Mouse (Mus musculus) retina, adult 2 months (tissue): ENCODE measurements around the gene Ccser1.

Experiments used
- DNase-seq: peaks from one replicate; pipeline ENCODE4 v3.0.0-alpha.2; 2012; ENCODE audit warnings: low read depth, low spot score

Ccser1 gene

DNA sequence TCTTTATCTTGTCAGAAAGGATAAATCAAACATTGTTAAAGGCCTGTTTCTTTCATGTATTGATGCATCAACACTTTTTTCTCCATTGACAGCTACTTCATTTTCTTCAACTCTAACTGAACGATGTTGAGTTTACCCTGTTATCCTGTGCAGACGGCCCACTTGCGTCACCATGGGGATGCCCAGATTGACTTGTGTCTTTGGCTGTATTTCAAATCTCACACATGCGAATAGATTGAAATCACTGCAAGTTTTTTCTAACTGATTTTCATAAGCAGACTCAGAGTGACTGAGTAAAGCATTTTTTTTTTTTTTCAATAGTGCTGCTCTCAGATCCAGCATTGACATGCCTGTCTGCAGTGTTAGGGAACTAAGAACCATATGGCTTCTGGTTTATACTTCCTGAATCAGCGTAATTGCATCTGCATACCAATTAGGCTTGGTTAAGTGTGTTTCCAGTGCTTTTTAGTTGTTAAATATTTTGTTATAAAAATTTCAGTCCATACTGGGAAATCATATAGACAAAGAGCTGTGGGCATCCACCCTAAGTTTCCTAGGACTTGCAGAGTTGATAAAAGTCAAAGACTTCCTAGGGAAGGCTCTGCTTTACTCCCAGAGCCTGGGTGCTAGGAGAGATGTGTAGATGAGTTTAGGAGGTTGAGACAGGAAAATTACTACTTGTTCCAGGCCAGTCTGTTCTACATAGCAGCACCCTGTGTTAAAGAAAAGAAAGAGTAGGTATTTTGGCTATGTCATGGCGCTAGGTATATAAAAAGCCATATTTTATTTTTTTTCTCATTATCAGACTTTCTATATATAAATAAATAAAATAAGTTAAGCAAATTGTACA, 116.3 kb downstream of the Ccser1 start:
- DNase-seq: no peak

- DNase-seq: no peak
Observed at GRCm38 (mm10) chr6:61300441-61300840, 120.3 kb downstream of the Ccser1 start.

- no peak for DNase-seq
Observed at GRCm38 (mm10) chr6:61300975-61301374, 120.9 kb downstream of the Ccser1 start.

DNA sequence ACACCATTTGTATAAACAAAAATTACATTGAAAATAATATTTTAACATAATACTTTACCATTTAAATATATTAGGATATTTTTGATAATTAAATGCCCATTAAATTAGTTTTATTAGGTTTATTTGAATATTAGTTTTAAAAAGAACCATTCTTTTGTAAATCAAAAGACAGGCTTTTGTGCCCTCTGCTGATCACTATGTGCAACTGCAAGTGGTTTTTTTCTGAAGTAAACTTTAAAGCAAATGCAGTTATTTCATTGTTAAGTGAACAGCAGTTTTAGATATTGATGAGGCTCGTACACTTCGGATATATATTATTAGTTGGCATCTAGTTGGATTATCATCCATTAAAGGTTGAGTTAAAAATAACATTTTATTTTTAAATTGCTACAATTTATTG, 121.5 kb downstream of the Ccser1 start:
- DNase-seq: no peak

- DNase-seq: no peak
Observed at GRCm38 (mm10) chr6:61311324-61312091, 131.4 kb downstream of the Ccser1 start.

DNA sequence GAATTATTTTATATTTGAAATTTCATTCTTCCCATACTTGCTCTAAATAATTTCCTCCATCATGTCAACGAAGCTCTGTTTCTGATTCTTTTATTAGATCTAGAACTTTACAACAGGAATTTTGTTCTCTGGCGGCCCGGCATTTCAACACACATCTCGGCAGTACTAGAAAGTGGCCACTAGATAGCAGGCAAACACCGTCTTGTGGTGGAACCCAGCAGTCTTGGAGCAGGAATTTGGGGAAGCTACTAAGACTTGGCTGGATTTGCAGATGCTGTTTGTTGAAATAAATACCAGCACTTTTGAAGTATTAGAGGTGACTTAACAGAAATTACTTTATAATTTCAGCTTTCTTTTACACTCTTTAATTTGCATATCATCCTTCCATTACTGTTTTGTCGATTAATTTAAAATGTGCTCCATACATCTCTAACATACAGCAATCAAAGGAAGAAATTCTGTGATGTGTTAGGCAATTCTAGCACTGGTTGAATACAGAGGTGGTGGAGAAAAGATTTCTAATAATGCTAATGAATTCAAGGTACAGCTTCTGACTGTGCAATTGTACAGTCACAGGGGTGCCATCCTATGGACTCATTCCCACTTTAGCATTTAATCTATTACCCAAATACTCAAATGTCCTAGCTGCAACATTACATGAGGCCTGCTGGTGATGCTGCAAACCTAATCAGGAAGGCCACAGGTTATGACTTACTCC, 135.9 kb downstream of the Ccser1 start:
- peak; percentile 15 for DNase-seq

- no peak for DNase-seq
Observed at GRCm38 (mm10) chr6:61320842-61321241, 140.7 kb downstream of the Ccser1 start.

GRCm38 (mm10) chr6:61322328-61322727, 142.2 kb downstream of the Ccser1 start:
- DNase-seq: no peak

DNA sequence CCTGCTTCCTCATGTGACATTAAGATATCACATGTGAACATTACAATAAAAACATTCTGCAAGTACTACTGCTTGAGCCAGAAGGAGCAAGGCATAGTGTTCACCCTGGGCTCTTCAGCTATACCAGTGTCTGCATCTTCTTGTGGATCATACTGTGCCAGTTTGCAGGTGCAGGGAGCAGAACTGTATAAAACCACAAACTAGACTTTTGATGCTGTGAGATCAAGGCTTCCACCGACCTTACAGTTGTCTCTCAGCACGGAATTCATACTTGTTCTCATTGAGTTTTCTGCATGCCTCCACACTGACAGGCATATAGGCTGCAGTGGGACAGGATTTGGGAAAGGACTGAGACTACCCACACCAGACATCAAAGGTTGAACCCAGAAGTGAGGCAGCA, 146.0 kb downstream of the Ccser1 start:
- DNase-seq: no peak

DNA sequence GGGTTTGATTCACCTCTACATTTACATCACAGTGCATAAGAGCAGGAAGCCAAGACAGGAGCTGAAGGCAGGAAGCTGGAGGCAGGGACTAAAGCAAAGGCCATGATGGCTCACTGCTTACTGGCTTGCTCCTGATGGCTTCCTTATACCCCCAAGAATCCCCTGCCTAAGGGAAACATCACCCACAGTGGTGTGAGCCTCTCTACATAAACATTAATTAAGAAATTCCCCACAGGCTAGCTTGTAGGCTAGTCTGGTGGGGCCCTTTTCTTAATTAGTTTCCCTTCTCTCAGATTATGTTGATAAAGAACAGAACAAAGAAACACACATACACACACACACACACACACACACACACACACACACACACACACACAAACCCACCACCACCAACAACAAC, 148.9 kb downstream of the Ccser1 start:
- no peak for DNase-seq

GRCm38 (mm10) chr6:61329593-61330540, 149.7 kb downstream of the Ccser1 start:
- DNase-seq: no peak

GRCm38 (mm10) chr6:61334466-61334865, 154.3 kb downstream of the Ccser1 start:
- no peak for DNase-seq

GRCm38 (mm10) chr6:61347045-61347838, 167.1 kb downstream of the Ccser1 start:
- DNase-seq: no peak

DNA sequence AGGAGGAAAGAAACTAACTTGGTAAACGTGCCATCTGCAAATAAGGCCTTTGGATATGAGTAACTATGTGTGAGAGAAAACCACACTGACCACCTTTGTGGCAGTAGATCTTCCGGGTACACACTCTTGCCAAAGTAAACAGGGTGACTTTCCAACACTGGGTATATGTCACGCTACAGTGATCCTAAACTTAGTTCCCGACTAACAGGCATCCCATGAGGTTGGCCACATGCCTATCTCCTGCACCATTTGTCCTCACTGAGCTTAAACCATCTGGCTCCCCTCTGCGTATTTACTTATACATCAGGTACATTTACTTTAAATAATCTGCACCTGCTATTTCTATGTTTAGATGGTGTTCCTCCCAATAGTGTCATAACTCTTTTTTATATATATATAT, 183.6 kb downstream of the Ccser1 start:
- DNase-seq: no peak

DNA sequence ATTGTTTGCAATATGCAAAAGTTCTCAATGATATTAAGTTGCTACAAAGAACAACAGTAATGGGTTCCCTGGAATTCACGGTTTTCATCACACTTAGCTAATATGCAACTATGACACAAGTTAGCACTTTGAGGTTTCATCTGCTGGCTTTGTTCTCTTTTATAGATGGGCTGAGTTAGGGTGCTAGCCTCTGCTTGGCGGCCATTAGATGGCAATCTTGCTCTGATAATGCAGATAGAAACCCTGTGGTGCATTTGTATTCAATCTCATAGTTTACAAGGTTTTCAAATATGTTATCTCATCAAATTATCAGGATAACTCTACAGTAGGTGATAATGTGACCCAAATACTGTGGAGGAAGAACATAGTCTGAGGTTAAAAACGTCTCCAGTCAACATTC, 202.4 kb downstream of the Ccser1 start:
- DNase-seq: peak; percentile 32

GRCm38 (mm10) chr6:61382991-61383390, 202.9 kb downstream of the Ccser1 start:
- DNase-seq: no peak

DNA sequence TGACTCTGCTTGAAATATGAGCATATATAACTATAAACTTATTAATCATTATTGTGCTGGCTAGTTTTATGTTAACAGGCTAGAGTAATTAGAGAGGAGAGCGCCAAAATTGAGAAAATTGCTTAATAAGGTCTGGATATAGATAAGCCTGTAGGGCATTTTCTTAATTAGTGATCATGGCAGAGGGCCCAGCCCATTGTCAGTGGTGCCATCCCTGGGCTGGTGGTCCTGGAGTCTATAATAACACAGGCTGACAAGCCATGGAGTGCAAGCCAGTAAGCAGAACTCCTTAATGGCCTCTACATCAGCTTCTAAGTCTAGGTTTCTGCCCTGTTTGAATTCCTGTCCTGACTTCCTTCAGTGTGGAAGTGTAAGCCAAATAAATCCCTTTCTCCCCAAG, 206.9 kb downstream of the Ccser1 start:
- DNase-seq: no peak

- DNase-seq: no peak
Observed at GRCm38 (mm10) chr6:61427490-61427889, 247.4 kb downstream of the Ccser1 start.

DNA sequence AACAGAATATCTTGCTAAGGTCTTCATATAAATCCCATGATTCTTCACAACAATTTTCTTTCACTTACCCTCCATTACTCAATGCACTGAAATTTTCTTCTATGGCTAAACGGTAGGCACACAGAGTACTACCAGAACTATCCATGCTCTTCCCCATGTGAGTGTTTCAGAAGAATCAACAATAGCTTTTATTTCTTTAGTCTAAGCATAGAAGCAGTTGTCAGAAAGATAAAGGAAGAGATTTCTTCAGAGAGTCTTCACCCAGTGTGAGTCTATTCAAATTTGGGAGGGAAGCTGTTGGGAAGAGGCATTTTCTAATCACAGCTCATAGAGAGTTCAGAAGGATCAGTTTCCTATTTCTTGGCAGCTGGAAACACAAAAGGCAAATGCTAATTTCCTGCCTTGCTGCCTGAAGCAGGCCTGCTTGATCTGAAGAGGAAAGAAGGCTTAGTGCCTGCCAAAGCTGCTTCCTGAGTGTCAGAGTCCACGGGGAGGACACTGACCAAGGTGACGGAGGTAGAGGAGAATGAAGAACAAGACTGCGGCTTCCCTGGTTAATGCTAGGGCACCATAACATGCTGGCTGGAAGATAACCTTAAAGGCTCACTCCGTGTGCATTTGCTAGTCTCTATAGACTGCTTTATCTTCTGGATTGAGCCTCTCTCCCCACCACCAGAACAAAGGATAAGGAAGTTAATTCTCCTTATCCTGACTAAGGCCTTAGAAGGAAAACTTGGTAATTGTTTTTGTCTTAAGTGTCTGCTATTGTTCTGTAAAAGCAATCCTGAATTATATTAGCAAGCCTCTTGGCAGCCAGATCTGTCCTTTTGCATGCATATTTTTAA, 251.0 kb downstream of the Ccser1 start:
- no peak for DNase-seq

DNA sequence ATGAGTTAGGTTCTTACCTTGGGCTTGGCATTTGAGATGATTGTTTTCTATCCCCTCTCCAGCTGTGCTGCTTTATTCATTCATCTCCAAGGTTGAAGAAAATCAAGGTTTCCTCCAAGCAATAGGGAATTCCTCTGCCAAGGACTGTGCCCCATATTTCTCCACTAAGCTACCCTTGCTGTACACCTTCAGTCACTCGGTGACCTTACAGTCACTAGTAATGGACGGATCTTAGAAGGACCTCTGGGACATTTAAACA, 251.5 kb downstream of the Ccser1 start:
- no peak for DNase-seq
